ENCODE assay signal across 23 mouse cellular contexts in the genomic region with DNA sequence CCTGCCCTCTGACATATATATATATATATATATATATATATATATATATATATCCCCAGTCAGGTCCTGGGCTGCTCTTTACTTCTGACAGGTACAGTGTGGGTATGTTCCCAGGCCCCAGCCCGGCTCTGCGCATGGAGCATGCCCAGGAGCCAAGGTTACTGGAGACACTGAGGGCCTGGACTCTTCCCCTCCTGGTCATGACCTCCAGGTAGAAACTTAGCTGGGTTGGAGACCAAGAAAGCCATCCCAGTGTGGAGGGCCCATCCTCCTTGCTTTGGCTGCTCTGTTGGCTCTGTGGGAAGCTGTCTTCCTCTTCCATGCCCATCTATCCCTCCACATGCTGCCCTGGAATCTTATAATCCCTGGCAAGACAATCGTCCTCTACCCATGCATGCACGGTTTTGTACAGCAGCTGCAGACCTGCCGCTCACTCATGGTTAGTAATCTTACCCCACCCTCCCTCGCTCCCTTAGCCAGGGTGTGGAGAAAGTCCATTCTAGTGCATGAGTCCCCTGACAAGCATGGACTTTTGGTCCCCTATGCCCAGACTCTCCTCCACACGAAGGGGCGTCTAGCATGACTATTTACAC.
"Had no signal": no experiment of that assay in that cellular context is flagged by ENCODE, and none has a peak within 500 bp of the region (broad histone marks: within the 10 kb centered on the region; RNA-seq: fewer than 3 reads in every experiment).

No protein-coding gene starts in this region.

- H3K9me3 ChIP-seq: heart, embryonic 13.5 days; heart, embryonic 15.5 days; hindbrain, embryonic 13.5 days; hindbrain, embryonic 15.5 days; limb, embryonic 13.5 days; limb, embryonic 15.5 days had no signal

- H3K9ac ChIP-seq: forebrain, postnatal 0 days; heart, embryonic 13.5 days; heart, embryonic 15.5 days; hindbrain, embryonic 13.5 days; hindbrain, embryonic 15.5 days; limb, embryonic 15.5 days; liver, embryonic 14.5 days had no signal

- H3K36me3 ChIP-seq: hindbrain, embryonic 15.5 days had no signal

- H3K4me3 ChIP-seq: heart, embryonic 13.5 days; heart, embryonic 15.5 days; hindbrain, embryonic 13.5 days; hindbrain, embryonic 15.5 days; limb, embryonic 13.5 days; limb, embryonic 15.5 days had no signal

- ATAC-seq: forebrain, postnatal 0 days; hindbrain, postnatal 0 days; intestine, embryonic 16.5 days had no signal

- DNase-seq: forebrain, postnatal 0 days; gastrocnemius, postnatal 10 days; gastrocnemius, postnatal 36 days; heart, adult 18-20 months; heart, postnatal 14 days; heart, postnatal 36 days; kidney, adult 11 months; kidney, adult 8-10 months; kidney, postnatal 14 days; layer of hippocampus, adult 9-11 months; layer of hippocampus, postnatal 36 days; left cerebral cortex, postnatal 4 days had no signal

- H3K27ac ChIP-seq: heart, embryonic 13.5 days; heart, embryonic 15.5 days; hindbrain, embryonic 13.5 days; hindbrain, embryonic 15.5 days; hindbrain, postnatal 0 days; limb, embryonic 13.5 days; limb, embryonic 15.5 days; liver, embryonic 14.5 days had no signal

- H3K4me2 ChIP-seq: heart, embryonic 11.5 days; heart, embryonic 13.5 days; heart, embryonic 15.5 days; hindbrain, embryonic 13.5 days; hindbrain, embryonic 15.5 days; limb, embryonic 13.5 days; limb, embryonic 15.5 days; liver, embryonic 11.5 days had no signal

- H3K27me3 ChIP-seq: heart, embryonic 13.5 days; heart, embryonic 15.5 days; hindbrain, embryonic 13.5 days; hindbrain, embryonic 15.5 days; limb, embryonic 13.5 days; limb, embryonic 15.5 days had no signal
